Mouse (Mus musculus): Measurements from ENCODE around the gene Gm14124.

- TF ChIP-seq CTCF (IDR thresholded peaks at IDR 0.05; ENCODE audit: borderline replicate concordance, insufficient read depth, low read depth, low read length), result no peak
- TF ChIP-seq POLR2A (IDR thresholded peaks at IDR 0.05; ENCODE audit: borderline replicate concordance, insufficient read depth, low read length), result no peak
Observed at GRCm38 (mm10) chr2:150316140-150316539, 58.8 kb downstream of the Gm14124 start.

Data from cerebellum, adult 2 months (tissue).